Mouse (Mus musculus) heart, embryonic 13.5 days (tissue): Measurements from ENCODE around the gene Dcst2. TPM values are rescaled to one million over a fixed set of nuclear protein-coding genes. Genes with fewer than 3 reads are reported as not detected.

Source experiments
- ATAC-seq: fragments of 200-750 bp; cut with Nextera tagmentation; 2 replicates; pipeline ENCODE4 v1.8.0; 2017; ENCODE audit warnings: moderate TSS enrichment; ENCODE audit not compliant: insufficient number of reproducible peaks, low FRiP score, low TSS enrichment; ENCODE audit errors: extremely low read depth
- H3K27ac ChIP-seq: fragments of 300-500 bp; sonication (generic); replicated peaks from 2 replicates; pipeline ENCODE4 v1.5.1; 2015; ENCODE audit warnings: moderate library complexity, mild to moderate bottlenecking, inconsistent platforms
- H3K27me3 ChIP-seq: fragments of 300-500 bp; sonication (generic); replicated peaks from 2 replicates; pipeline ENCODE4 v1.6.1; 2015; ENCODE audit warnings: mild to moderate bottlenecking, inconsistent platforms
- H3K36me3 ChIP-seq: fragments of 300-500 bp; sonication (generic); 2 replicates; pipeline ENCODE4 v1.6.1; 2015; ENCODE audit warnings: mild to moderate bottlenecking, inconsistent platforms
- H3K4me1 ChIP-seq: fragments of 300-500 bp; sonication (generic); 2 replicates; pipeline ENCODE4 v1.6.1; 2015; ENCODE audit warnings: inconsistent platforms
- H3K4me2 ChIP-seq: fragments of 300-500 bp; sonication (generic); 2 replicates; pipeline ENCODE4 v1.6.1; 2015; ENCODE audit warnings: inconsistent platforms, mild to moderate bottlenecking, moderate library complexity
- H3K4me3 ChIP-seq: fragments of 300-500 bp; sonication (generic); 2 replicates; pipeline ENCODE4 v1.5.1; 2015; ENCODE audit warnings: moderate library complexity, mild to moderate bottlenecking, inconsistent platforms
- H3K9ac ChIP-seq: fragments of 300-500 bp; sonication (generic); 2 replicates; pipeline ENCODE4 v1.6.1; 2015; ENCODE audit warnings: inconsistent platforms, mild to moderate bottlenecking, moderate library complexity
- H3K9me3 ChIP-seq: fragments of 300-500 bp; sonication (generic); 2 replicates; pipeline ENCODE4 v1.6.1; 2016; ENCODE audit warnings: inconsistent platforms
- WGBS: fragments of 180-500 bp; shearing (Covaris S2); methylation state at CpG from one replicate; pipeline ENCODE4 v1.1.7; 2015; ENCODE audit warnings: mixed read lengths; 5-methylcytosine and 5-hydroxymethylcytosine counted together
- polyA plus RNA-seq: library from polyadenylated mRNA; unstranded; fragments of >200 nt; fragmentation: Nextera tagmentation; extraction: Ambion mirVana; gene quantifications from 2 replicates; pipeline ENCODE4 v1.2.1, GENCODE M21; 2015

Dcst2 gene
- polyA plus RNA-seq, 1 experiment from 2014 or later = not detected

DNA sequence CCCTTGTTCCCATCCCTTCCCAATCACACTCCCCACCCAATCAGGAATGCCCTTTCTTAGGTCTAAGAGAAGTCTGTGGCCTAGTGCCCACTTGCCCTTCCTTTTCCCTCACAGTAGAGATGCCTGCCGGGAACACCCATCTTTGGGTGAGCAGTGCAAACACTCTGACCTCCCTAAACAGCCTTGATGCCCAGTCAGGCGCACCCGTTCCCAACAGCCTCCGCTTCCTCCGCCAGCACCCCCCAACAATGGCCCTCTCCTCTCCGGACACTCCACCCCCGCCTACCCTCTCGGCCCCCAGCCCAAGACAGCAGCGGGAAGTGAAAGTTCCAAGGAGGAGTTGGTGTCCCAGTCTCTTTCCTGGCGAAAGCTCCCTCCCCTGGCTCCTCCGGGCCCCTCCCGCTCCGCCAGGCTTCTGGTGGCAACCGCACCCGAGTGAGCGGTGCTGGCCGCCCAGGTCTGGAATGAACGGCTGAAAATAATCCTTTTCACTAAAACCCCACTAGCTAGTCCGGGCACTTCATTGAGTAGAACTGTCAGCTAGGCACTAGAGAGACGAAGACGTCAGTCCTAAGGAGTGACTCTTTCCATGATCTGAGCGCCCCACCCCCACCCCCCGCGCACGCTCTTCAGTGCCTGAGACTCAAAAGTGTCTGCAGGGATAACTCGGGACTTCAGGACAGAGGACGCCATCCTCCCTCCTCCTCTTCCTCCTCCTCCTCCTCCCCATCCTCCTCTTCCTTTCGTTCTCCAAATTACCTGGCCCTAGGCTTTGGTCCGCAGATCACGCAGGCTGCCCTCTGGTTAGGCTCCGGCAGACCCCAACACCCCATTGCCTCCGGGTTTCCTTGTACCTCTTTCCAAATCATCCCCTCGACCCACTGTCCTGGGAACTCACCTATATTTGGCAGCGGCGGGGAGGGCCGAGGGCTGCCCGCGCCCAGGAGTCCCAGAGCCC, 12.6 kb upstream of the Dcst2 start:
- Histone ChIP-seq H3K27ac (peak overlapping the region; percentile 68), H3K36me3 (peaks cover 24% of the 10 kb centered on the region), H3K9ac (peak overlapping the region; percentile 82), H3K4me1 (peaks cover 24% of the 10 kb centered on the region), H3K27me3 (peaks cover 62% of the 10 kb centered on the region), H3K4me3 (peak overlapping the region; percentile 71), H3K4me2 (peak overlapping the region; percentile 95), H3K9me3 (no peaks in the 10 kb centered on the region)
- under 1% methylated on average over 38 of the region's 38 CpGs for WGBS
- ATAC-seq = no peak

DNA sequence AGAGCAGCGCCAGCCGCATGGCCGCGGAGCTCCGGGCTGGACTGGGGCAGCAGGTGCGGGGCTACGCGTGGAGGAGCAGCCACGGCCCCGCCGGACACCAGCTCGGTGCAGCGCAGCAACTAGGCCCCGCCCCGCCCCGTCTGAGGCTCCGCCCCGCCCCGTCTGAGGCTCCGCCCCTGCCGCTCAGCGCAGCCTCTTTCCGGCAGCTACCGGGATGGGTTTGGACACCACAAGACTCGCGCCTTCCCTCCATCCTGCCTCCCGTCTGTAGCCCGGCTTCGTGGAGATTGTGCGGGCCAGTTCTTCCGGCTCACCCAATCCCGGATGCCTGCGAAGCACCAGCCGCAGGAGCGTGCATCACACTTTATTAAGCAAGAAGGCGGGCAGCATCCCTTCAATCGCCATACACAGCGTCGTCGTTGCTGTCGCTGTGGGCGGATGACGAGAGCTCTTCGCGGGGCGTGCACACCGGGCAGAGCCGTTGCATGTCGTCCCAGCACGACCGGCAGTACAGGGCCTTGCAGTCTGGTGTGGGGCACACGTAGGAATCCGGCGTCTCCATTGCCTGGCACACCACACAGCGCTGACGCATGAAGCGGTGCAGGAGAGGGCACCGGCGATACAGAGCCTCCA, 11.8 kb upstream of the Dcst2 start, which contains the start of gene Adam15:
Gene Adam15 (minus strand): TSS at position 128 of the 633 bp plus-strand sequence.
- peak within 1 kb of the TSS; percentile 82 for H3K9ac ChIP-seq
- H3K4me3 ChIP-seq = peak within 1 kb of the TSS; percentile 71
- peaks cover 16% of the 10 kb centered on the region; the same call in 1 of the 2 replicates for H3K36me3 ChIP-seq
- peak within 1 kb of the TSS; percentile 95 for H3K4me2 ChIP-seq
- peaks cover 62% of the 10 kb centered on the region for H3K27me3 ChIP-seq
- H3K9me3 ChIP-seq = no peaks in the 10 kb centered on the region
- H3K4me1 ChIP-seq = peaks cover 26% of the 10 kb centered on the region
- ATAC-seq = peak; percentile 75
- H3K27ac ChIP-seq = peak within 1 kb of the TSS; percentile 68
- WGBS = 1% methylated on average over 59 of the region's 59 CpGs

DNA sequence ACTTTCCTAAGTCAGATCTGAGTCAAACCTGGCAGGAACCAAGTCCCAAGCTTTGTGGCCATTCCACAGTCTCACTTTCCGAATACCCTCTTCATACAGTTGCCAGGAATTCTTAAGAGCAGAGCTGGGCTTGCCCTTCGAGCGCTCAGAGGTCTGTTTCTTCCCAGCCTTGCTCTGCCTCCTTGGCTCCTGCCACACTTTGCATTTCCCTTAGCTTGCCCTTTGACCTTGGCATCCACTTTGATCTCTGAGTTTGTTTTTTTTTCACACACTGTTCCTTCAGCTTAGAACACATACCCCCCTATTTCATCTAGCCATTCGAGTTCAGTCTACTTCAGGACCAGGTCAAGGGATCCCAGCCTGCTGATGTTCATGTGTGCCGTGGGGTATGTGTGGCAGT, 10.5 kb upstream of the Dcst2 start:
- ATAC-seq = no peak
- no peak overlapping the region for H3K4me2 ChIP-seq
- no peak overlapping the region for H3K4me3 ChIP-seq
- no peaks in the 10 kb centered on the region for H3K9me3 ChIP-seq
- WGBS = 57% methylated on average over 5 of the region's 5 CpGs
- peaks cover 72% of the 10 kb centered on the region for H3K27me3 ChIP-seq
- H3K36me3 ChIP-seq = peaks cover 5% of the 10 kb centered on the region; the same call in 1 of the 2 replicates
- H3K4me1 ChIP-seq = peaks cover 28% of the 10 kb centered on the region
- no peak overlapping the region for H3K27ac ChIP-seq
- H3K9ac ChIP-seq = no peak overlapping the region

DNA sequence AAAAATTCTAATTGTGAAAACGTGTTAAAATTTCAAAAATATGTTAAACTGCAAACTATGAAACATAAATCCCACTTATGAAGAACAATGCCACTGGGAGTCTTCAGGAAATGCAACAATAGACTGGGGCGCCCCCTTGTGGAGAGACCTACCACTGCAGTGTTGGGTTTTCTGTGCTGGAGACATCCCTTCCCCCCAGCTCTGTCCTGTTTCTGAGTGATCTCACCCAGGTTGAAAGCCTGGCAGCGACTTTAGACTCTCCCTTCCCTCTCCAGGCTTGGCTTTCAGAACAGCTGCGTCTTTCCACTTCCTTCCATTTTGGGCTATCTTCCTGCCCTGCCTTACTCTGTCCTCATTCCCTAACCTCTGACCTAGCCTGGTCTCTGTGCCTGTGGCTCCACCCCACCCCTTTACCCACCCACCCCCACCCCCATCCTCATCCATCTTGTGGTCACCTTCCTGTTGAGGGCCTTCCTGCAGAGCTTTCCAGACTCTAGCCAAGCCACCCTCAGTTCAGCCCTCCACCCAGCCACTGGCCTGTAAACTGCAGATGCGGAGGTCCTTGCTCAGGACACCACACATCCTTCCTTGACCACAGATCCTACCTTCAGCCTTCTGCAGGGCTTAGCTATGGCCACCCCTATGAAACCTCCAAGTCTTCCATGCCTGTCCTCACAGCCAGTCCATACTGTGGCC, 6.8 kb upstream of the Dcst2 start:
- no peak overlapping the region for H3K4me3 ChIP-seq
- WGBS = 15% methylated on average over 5 of the region's 5 CpGs
- no peaks in the 10 kb centered on the region for H3K9me3 ChIP-seq
- no peak for ATAC-seq
- H3K36me3 ChIP-seq = no peaks in the 10 kb centered on the region
- H3K9ac ChIP-seq = 0 out of 2 replicates have a peak overlapping the region, but pooled peaks have one; percentile 25
- no peak overlapping the region for H3K27ac ChIP-seq
- H3K4me2 ChIP-seq = no peak overlapping the region
- H3K4me1 ChIP-seq = peaks cover 10% of the 10 kb centered on the region
- H3K27me3 ChIP-seq = peaks cover 75% of the 10 kb centered on the region

GRCm38 (mm10) chr3:89355512-89355902, 6.3 kb upstream of the Dcst2 start:
- peaks cover 5% of the 10 kb centered on the region for H3K4me1 ChIP-seq
- no peaks in the 10 kb centered on the region for H3K36me3 ChIP-seq
- no peak overlapping the region for H3K4me2 ChIP-seq
- H3K27ac ChIP-seq = no peak overlapping the region
- no peak overlapping the region for H3K4me3 ChIP-seq
- ATAC-seq = no peak
- no peaks in the 10 kb centered on the region for H3K9me3 ChIP-seq
- 70% methylated on average over 6 of the region's 6 CpGs for WGBS
- peaks cover 78% of the 10 kb centered on the region for H3K27me3 ChIP-seq
- 0 out of 2 replicates have a peak overlapping the region, but pooled peaks have one; percentile 25 for H3K9ac ChIP-seq

DNA sequence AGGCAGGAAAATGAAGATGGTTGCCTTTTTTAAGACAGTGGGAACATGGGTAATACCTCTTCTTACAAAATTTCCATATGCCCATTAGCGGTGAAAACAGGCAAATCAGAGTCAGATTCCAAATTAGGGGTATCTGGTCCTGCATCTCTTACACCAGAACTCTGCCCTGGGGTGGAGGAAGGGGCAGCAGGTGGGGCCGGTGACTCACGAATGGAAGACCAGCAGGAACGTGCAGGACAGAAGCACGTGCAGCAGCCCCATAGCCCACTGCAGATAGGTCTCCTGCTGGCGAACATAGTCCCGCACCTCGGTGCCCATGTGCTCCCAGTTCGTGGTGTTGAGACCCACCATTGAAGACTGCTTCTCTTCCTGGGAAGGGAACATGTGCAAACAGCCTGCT, 5.7 kb upstream of the Dcst2 start:
- Histone ChIP-seq H3K4me1 (peaks cover 4% of the 10 kb centered on the region; the same call in 1 of the 2 replicates), H3K9ac (no peak overlapping the region), H3K27me3 (peaks cover 73% of the 10 kb centered on the region), H3K4me3 (no peak overlapping the region), H3K36me3 (no peaks in the 10 kb centered on the region), H3K9me3 (no peaks in the 10 kb centered on the region), H3K27ac (no peak overlapping the region), H3K4me2 (no peak overlapping the region)
- no peak for ATAC-seq
- 53% methylated on average over 9 of the region's 9 CpGs for WGBS

DNA sequence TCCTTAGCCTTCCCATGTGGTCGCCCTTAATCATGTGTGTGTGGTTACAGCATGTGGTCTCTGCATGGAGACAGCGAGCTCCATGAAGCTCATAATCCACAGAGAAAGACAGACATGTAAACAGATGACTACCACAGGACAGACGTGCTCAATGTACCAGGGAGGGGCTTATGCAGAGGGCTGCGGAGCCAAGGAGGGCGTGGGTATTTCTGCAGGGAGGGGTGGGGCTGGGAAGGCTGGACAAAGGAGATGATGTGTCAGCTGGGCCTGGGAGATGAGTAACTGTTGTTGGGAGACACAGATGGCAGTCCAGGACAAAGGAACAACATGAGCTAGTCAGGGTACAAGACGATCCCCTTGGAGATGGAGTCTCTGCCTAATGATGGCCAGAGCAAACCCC, 2.1 kb upstream of the Dcst2 start:
- no peak for ATAC-seq
- Histone ChIP-seq H3K36me3 (no peaks in the 10 kb centered on the region), H3K9me3 (no peaks in the 10 kb centered on the region), H3K4me1 (peaks cover 4% of the 10 kb centered on the region; the same call in 1 of the 2 replicates), H3K27ac (no peak overlapping the region), H3K4me2 (no peak overlapping the region), H3K4me3 (no peak overlapping the region), H3K27me3 (peaks cover 41% of the 10 kb centered on the region), H3K9ac (no peak overlapping the region)
- WGBS = 65% methylated on average over 6 of the region's 6 CpGs

DNA sequence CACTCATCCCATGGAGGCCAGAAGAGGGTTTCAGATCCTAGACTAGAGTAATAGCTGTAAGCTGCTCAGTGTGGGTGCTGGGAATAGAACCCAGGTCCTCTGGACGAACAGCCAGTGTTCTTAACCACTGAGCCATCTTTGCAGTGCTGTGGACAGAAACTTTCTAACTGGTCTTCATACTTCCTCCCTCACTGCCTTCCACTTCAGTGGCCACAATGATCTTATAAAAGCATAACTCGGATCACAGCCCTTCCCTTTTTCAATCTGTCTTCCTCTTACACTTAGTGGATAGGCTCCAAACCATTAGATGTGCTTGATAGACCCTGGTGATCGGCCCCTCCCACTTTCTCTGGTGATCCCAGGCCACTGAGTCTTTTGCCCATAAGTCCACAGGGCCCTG, 1.5 kb upstream of the Dcst2 start:
- no peak overlapping the region for H3K4me2 ChIP-seq
- H3K27ac ChIP-seq = no peak overlapping the region
- H3K9me3 ChIP-seq = no peaks in the 10 kb centered on the region
- H3K36me3 ChIP-seq = no peaks in the 10 kb centered on the region
- H3K9ac ChIP-seq = no peak overlapping the region
- H3K4me1 ChIP-seq = no peaks in the 10 kb centered on the region
- H3K4me3 ChIP-seq = no peak overlapping the region
- 57% methylated on average over 3 of the region's 3 CpGs for WGBS
- ATAC-seq = no peak
- peaks cover 45% of the 10 kb centered on the region for H3K27me3 ChIP-seq

DNA sequence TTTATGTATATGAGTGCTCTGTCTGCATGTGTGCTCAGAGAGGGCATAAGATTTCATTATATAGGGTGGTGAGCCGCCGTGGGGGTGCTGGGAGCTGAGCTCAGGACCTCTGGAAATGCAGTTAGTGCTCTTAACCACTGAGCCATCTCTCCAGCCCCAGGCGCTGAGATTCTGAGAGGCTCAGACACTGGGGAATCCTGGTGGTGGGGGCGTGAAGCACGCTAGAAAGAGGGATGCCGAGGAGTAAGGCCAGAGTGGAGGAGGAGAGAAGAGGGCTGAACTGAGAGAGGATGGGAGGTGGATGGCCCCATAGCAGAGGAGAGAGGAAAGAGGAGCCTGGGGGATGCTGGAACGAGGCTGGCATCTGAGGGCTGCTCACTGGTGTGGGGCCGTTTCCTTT, 2.9 kb downstream of the Dcst2 start:
- H3K4me1 ChIP-seq = peaks cover 6% of the 10 kb centered on the region; the same call in 1 of the 2 replicates
- H3K36me3 ChIP-seq = no peaks in the 10 kb centered on the region
- H3K9ac ChIP-seq = no peak overlapping the region
- WGBS = 59% methylated on average over 8 of the region's 8 CpGs
- H3K27me3 ChIP-seq = peaks cover 24% of the 10 kb centered on the region
- H3K4me3 ChIP-seq = no peak overlapping the region
- H3K4me2 ChIP-seq = no peak overlapping the region
- H3K9me3 ChIP-seq = no peaks in the 10 kb centered on the region
- ATAC-seq = no peak
- H3K27ac ChIP-seq = no peak overlapping the region

DNA sequence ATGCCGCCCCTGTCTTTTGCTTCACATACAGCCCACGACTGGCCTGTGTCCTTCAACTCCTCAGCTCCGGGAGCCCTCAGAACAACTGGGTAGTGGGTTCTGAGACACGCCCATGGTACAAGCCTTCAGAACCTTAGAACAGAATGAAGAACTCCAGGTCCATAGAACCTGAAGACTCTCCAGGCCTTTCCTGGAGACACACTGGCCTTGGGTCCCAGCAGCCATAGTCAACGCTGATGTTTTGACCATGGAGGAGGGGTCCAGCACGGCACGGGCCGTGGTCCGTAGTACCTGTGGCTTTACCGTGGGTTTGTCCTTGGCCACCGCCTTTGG, 3.3 kb downstream of the Dcst2 start, which contains the start of gene Dcst1:
Gene Dcst1 (minus strand): TSS at position 101 of the 333 bp plus-strand sequence.
- no peak within 1 kb of the TSS for H3K9ac ChIP-seq
- ATAC-seq = no peak
- 74% methylated on average over 11 of the region's 11 CpGs for WGBS

More for the DNA sequence above, 3.3 kb downstream of the Dcst2 start, which contains the start of gene Dcst1:
- Histone ChIP-seq H3K27ac (no peak within 1 kb of the TSS), H3K36me3 (no peaks in the 10 kb centered on the region), H3K4me1 (peaks cover 6% of the 10 kb centered on the region; the same call in 1 of the 2 replicates), H3K9me3 (no peaks in the 10 kb centered on the region), H3K4me2 (no peak within 1 kb of the TSS), H3K27me3 (peaks cover 19% of the 10 kb centered on the region), H3K4me3 (no peak within 1 kb of the TSS)
